Mouse (Mus musculus) embryonic facial prominence, embryonic 14.5 days (tissue): ENCODE measurements around the gene Prss57. TPM values are rescaled to one million over a fixed set of nuclear protein-coding genes. Genes with fewer than 3 reads are reported as not detected.

Experiments used
- ATAC-seq: fragments of 200-750 bp; cut with Nextera tagmentation; 2 replicates; pipeline ENCODE4 v1.8.0; 2017; ENCODE audit warnings: low read depth, moderate number of reproducible peaks, moderate TSS enrichment
- DNase-seq: peaks from one replicate; pipeline ENCODE4 v3.0.0-alpha.2; 2015; ENCODE audit warnings: low spot score
- H3K27ac ChIP-seq: fragments of 300-500 bp; sonication (generic); replicated peaks from 2 replicates; pipeline ENCODE4 v1.5.1; 2014; ENCODE audit warnings: low read depth, mild to moderate bottlenecking, low read length, moderate library complexity
- H3K27me3 ChIP-seq: fragments of 300-500 bp; sonication (generic); replicated peaks from 2 replicates; pipeline ENCODE4 v1.6.1; 2014; ENCODE audit warnings: low read length; ENCODE audit not compliant: control insufficient read depth, insufficient read depth
- H3K36me3 ChIP-seq: fragments of 300-500 bp; sonication (generic); 2 replicates; pipeline ENCODE4 v1.6.1; 2014; ENCODE audit warnings: low read length, mixed read lengths; ENCODE audit not compliant: control insufficient read depth, insufficient read depth
- H3K4me1 ChIP-seq: fragments of 300-500 bp; sonication (generic); 2 replicates; pipeline ENCODE4 v1.6.1; 2014; ENCODE audit warnings: antibody characterized with exemption, low read length; ENCODE audit not compliant: control insufficient read depth, insufficient read depth
- H3K4me2 ChIP-seq: fragments of 300-500 bp; sonication (generic); 2 replicates; pipeline ENCODE4 v1.6.1; 2014; ENCODE audit warnings: low read depth, mild to moderate bottlenecking, low read length, moderate library complexity, mixed read lengths
- H3K4me3 ChIP-seq: fragments of 300-500 bp; sonication (generic); 2 replicates; pipeline ENCODE4 v1.5.1; 2014; ENCODE audit warnings: low read depth, mild to moderate bottlenecking, low read length
- H3K9ac ChIP-seq: fragments of 300-500 bp; sonication (generic); 2 replicates; pipeline ENCODE4 v1.6.1; 2014; ENCODE audit warnings: low read depth, mild to moderate bottlenecking, low read length, moderate library complexity, mixed read lengths
- H3K9me3 ChIP-seq: fragments of 300-500 bp; sonication (generic); 2 replicates; pipeline ENCODE4 v1.6.1; 2016; ENCODE audit warnings: low read length; ENCODE audit not compliant: control insufficient read depth
- WGBS: fragments of 180-500 bp; shearing (Covaris S2); extraction: QIAGEN DNeasy Blood & Tissue Kit; methylation state at CpG from one replicate; pipeline ENCODE4 v1.1.7; 2014; 5-methylcytosine and 5-hydroxymethylcytosine counted together
- polyA plus RNA-seq: library from polyadenylated mRNA; unstranded; fragments of >200 nt; fragmentation: Nextera tagmentation; extraction: Ambion mirVana; gene quantifications from 2 replicates; pipeline ENCODE4 v1.2.1, GENCODE M21; 2014

Gene Prss57
- polyA plus RNA-seq, 1 experiment from 2014 or later, result not detected

DNA sequence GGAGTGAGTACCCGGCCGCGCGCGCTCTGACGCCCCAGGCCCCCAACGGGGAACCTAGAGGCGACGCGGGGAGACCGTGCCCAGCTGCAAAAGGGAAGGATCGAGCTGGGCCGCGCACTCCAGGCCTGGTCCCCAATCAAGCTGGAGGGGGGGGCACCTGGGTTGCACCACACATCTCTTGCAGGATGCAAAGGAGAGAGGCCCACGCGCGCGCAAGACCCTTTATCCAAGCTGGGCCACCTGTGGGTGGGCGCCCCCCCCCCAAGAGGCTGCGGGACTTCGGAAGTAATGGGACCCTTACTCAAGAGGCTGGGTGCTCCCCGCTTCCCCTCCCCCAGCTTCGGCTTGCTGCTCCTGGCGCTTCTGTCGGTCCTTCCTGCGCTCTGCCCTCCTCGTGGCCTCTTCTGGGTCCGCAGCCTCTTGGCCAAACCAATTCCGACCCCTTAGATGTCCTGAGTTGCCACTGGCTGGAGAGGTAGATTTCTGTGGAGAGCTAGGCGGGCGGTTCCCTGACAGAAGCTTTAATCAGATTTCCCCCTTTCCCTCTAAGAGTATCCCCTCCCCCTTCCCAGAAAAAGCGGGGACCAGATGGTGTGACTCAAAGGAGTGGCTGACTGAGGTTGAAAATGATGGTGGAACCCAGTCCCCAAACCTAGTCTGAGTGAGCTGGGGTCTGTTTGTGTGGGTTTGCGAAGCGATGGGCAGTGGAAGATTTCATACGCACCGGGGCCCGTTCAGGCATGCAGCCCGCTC lies 3.2 kb upstream of the Prss57 start:
- peak; percentile 34 for ATAC-seq
- H3K4me3 ChIP-seq, result peak overlapping the region; percentile 94
- H3K9ac ChIP-seq, result peak overlapping the region; percentile 94
- H3K4me1 ChIP-seq, result peaks cover 14% of the 10 kb centered on the region
- no peaks in the 10 kb centered on the region for H3K27me3 ChIP-seq
- H3K27ac ChIP-seq, result peak overlapping the region; percentile 84
- H3K4me2 ChIP-seq, result peak overlapping the region; percentile 89
- DNase-seq, result no peak
- no peaks in the 10 kb centered on the region for H3K9me3 ChIP-seq
- WGBS, result 1% methylated on average over 21 of the region's 38 CpGs
- H3K36me3 ChIP-seq, result no peaks in the 10 kb centered on the region

DNA sequence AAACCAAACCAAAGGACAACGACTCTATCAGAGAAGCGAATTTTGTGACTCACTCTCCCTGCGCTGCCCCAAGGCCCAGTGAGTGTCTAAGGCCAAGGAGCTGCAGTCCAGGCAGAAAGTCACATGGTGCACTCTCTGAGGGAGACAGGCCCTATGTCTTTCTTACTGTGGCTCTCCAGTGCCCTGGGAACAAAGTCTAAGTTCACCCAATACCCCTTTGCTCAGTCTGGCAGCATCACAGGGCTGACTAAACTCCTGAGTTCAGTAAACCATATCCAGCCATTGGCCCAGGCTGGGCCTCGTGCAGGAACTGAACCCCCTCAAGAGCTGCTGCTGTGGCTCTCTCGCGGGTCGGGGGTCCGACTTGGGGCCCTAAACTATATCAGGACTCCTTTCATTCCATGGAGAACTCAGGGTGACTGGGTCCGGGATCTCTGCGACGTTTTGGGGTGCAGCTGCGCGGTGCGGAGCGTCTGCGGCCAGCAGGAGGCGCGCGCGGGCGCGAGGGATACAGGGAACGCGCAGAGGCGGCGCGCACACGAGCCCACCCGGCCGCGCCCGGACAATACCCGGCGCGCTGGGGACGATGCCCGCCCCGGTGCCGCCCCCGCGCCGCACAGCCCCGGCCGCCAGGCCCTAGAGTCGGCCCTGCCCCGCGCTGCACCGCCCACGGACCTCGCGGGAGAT lies 2.4 kb upstream of the Prss57 start, which contains the start of gene Palm:
Gene Palm, plus strand, starts transcription at position 522 of the 687 bp plus-strand sequence.
- 16% methylated on average over 20 of the region's 51 CpGs for WGBS
- peak; percentile 80 for DNase-seq

DNA sequence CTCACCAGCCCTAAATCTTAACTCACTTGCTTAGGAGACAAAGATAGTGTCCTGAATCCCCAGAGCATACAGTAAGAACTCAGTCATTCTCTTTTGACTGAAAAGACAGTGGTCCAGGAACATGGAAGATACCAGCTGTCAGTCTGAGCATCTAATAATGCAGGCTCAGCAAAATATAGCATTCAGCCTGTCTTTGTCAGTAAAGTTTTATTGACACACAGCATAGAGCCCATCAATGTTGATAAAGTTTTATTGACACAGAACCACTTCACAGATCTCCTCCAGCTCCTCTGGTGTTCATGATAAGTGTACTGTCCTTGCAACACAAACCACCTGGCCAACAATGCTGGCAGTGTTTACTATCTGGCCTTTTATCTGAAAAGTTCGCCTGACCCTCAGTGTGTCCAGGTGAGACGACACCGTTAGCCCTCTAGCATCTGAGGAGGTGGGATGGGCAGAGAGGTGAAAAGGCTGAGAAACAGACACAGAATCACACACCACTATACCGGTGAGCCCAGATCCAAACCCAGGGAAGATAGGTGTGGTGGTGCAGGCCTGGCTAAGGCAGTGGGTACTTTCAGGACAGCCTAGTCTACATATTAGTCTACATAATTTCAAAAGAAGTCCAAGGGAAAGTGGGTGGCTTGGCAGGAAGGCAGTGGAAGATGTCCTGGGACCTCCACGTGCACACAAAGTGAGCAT lies 1.7 kb upstream of the Prss57 start:
- Histone ChIP-seq H3K4me1 (peaks cover 14% of the 10 kb centered on the region), H3K9me3 (no peaks in the 10 kb centered on the region), H3K4me3 (no peak overlapping the region), H3K27ac (no peak overlapping the region), H3K4me2 (no peak overlapping the region), H3K9ac (no peak overlapping the region), H3K36me3 (no peaks in the 10 kb centered on the region), H3K27me3 (no peaks in the 10 kb centered on the region)
- ATAC-seq (no peak), DNase-seq (no peak)
- 82% methylated on average over 5 of the region's 5 CpGs for WGBS

More for the DNA sequence above, 2.4 kb upstream of the Prss57 start, which contains the start of gene Palm:
- no peaks in the 10 kb centered on the region for H3K27me3 ChIP-seq
- peak within 1 kb of the TSS; percentile 94 for H3K4me3 ChIP-seq
- H3K9me3 ChIP-seq, result no peaks in the 10 kb centered on the region
- peak within 1 kb of the TSS; percentile 89 for H3K4me2 ChIP-seq
- peak within 1 kb of the TSS; percentile 94 for H3K9ac ChIP-seq
- peak within 1 kb of the TSS; percentile 84 for H3K27ac ChIP-seq
- ATAC-seq, result peak; percentile 76
- H3K4me1 ChIP-seq, result peaks cover 14% of the 10 kb centered on the region
- no peaks in the 10 kb centered on the region for H3K36me3 ChIP-seq

DNA sequence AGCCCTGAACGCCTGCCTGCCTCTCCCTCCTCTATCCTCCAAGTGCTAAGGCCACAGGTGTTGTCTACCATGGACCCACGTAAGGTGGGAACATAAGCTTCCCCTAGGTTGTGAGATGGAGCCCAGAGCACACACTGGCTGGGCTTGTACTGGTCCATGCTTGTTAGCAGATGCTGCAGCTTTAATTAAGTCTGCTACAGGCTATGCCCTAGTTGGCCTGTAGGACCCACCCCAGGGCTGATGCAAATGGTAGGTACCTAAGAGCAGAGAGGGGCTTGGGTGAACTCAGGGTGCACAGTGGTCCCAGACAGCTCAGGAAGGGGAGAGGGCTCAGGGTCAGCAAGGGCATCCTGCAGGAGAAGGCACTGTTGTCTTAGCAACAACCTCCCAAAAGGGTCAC lies 1.2 kb downstream of the Prss57 start:
- no peaks in the 10 kb centered on the region for H3K9me3 ChIP-seq
- peaks cover 3% of the 10 kb centered on the region for H3K4me1 ChIP-seq
- H3K9ac ChIP-seq, result no peak overlapping the region
- H3K4me2 ChIP-seq, result no peak overlapping the region
- ATAC-seq, result no peak
- no peak for DNase-seq
- no peaks in the 10 kb centered on the region for H3K27me3 ChIP-seq
- H3K27ac ChIP-seq, result no peak overlapping the region
- no peak overlapping the region for H3K4me3 ChIP-seq
- no peaks in the 10 kb centered on the region for H3K36me3 ChIP-seq
- 43% methylated on average over 2 of the region's 2 CpGs for WGBS

DNA sequence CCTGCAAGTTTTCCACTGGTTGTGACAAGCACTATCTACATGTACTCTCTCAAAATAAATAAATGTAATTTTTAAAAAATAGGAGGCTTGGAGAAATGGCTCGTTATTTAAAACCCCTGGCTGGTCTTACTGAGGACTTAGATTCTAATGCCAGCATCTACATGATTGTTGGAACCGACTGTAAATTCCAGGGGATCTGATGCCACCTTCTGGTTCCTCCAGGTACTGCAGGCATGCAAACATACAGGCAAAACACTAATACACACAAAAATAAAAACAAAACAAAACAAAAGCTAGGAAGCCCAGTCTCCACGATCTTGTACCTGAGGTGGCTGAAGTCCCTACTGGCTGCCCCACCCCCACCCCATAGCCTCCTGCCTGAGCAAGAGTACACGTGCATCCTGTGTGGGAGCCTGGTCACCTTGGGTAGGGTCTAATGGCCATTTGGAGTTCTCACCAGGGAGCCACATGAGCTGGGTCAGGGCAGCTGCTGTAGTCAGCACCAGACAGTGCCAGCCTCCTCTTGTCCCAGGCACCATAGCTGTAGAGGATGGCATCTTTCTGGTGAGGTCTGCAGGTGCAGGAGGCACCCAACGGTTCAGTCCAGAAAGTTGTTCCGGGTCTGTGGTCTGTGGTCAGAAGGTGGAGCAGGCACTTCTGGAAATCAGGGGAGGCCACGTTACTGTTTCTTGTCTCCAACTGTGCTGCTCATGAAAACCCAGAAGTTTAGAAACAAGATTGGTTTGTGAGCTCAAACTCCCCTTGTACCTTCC lies 2.2 kb downstream of the Prss57 start:
- Histone ChIP-seq H3K9me3 (no peaks in the 10 kb centered on the region), H3K4me1 (no peaks in the 10 kb centered on the region), H3K36me3 (no peaks in the 10 kb centered on the region), H3K4me3 (no peak overlapping the region), H3K27me3 (no peaks in the 10 kb centered on the region), H3K4me2 (no peak overlapping the region), H3K27ac (no peak overlapping the region), H3K9ac (no peak overlapping the region)
- ATAC-seq (no peak), DNase-seq (peak; percentile 77)
- WGBS, result 35% methylated on average over 7 of the region's 7 CpGs

DNA sequence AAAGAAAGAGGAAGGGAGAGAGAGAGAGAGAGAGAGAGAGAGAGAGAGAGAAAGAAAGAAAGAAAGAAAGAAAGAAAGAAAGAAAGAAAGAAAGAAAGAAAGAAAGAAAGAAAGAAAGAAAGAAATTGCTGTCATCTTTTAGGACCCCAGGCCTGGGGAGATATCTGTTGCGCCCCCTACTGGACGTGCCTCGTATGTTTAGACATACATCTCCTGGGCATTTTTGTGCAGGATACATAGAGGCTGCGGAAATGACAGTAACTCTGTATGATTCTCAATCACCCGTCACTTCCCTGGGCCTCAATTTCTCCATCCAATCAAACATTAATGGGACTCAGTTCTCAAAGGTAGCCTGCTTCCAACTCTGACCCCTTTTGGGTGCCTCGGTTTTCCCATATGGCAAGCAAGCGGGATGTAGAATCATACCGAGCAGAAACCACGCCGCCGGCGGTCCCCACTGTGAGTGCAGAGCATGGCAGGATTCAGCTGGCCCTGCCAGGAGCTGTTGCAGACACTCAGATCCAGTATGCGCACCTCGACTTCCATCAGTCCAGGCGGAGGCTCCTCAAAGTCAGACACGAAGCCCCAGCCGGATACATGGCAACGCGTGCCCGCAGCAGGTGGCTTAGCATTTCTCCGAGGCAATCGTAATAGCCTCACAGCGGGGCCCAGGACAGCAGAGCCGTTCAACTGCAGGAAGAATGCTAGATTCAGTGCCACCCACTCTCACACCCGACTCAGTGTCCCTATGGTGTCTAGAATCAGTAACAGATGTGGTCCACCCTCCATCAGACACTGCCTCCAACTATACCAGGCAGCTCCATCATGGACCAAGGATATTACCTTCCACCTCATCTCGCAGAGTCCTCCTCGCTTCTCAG lies 6.6 kb downstream of the Prss57 start:
- ATAC-seq, result no peak
- no peak overlapping the region for H3K4me2 ChIP-seq
- H3K9ac ChIP-seq, result no peak overlapping the region
- peaks cover 15% of the 10 kb centered on the region; the same call in 1 of the 2 replicates for H3K4me1 ChIP-seq
- H3K9me3 ChIP-seq, result no peaks in the 10 kb centered on the region
- 43% methylated on average over 27 of the region's 27 CpGs for WGBS
- H3K27ac ChIP-seq, result no peak overlapping the region
- peak; percentile 50 for DNase-seq
- H3K27me3 ChIP-seq, result peaks cover 13% of the 10 kb centered on the region; the same call in 1 of the 2 replicates
- no peaks in the 10 kb centered on the region for H3K36me3 ChIP-seq
- no peak overlapping the region for H3K4me3 ChIP-seq

DNA sequence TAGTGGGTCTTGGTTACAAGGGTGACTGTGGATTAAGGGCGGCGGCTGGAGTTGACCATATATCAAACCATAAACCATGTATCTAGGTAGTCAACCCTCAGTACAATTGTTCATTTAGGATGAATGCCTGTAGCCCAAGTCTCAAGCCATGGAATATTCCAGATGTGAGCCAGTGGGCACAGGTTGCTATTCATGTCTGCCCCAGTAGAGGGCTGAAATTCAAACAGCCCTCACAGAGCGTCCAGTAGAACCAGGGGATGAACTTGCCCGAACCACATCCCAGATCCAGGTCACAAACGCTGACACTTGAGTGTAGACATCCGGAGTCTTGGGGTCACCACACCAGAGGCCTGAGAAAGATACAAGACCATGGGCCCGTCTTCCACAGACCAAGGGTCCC lies 7.7 kb downstream of the Prss57 start:
- H3K27me3 ChIP-seq, result peaks cover 19% of the 10 kb centered on the region; the same call in 1 of the 2 replicates
- no peak for DNase-seq

More for the DNA sequence above, 7.7 kb downstream of the Prss57 start:
- ATAC-seq, result no peak
- Histone ChIP-seq H3K9me3 (no peaks in the 10 kb centered on the region), H3K9ac (no peak overlapping the region), H3K36me3 (no peaks in the 10 kb centered on the region), H3K4me1 (peaks cover 15% of the 10 kb centered on the region; the same call in 1 of the 2 replicates), H3K4me2 (no peak overlapping the region), H3K27ac (no peak overlapping the region), H3K4me3 (no peak overlapping the region)
- whole genome bisulfite sequencing, result 61% methylated on average over 7 of the region's 7 CpGs
